Mouse (Mus musculus): ENCODE data around the gene Minar1. TPM values are rescaled to one million over a fixed set of nuclear protein-coding genes. Genes with fewer than 3 reads are reported as not detected.

Gene Minar1
- polyA plus RNA-seq, 1 experiment from 2014 or later: 0.07 TPM

- 83% methylated on average over 5 of the region's 5 CpGs for WGBS (ENCODE audit: insufficient replicate concordance)
- H3K4me2 ChIP-seq: no peak overlapping the region
- no peaks in the 10 kb centered on the region for H3K9me3 ChIP-seq (replicated peaks; ENCODE audit: control insufficient read depth, low read length)
- no peak overlapping the region for H3K9ac ChIP-seq (ENCODE audit: low read depth, low read length)
- no peaks in the 10 kb centered on the region for H3K27me3 ChIP-seq (ENCODE audit: control insufficient read depth, insufficient read depth, low read length)
- no peak overlapping the region for H3K4me3 ChIP-seq (ENCODE audit: low read depth, low read length)
- no peak for ATAC-seq (replicated peaks; ENCODE audit: insufficient number of reproducible peaks, low FRiP score, low TSS enrichment)
- no peaks in the 10 kb centered on the region for H3K4me1 ChIP-seq (ENCODE audit: control insufficient read depth, insufficient read depth, low read length)
- H3K27ac ChIP-seq (ENCODE audit: low read depth, low read length): no peak overlapping the region
- H3K36me3 ChIP-seq (ENCODE audit: control insufficient read depth, insufficient read depth, low read length): no peaks in the 10 kb centered on the region
Measured at GRCm38 (mm10) chr9:89578422-89578821, 44.5 kb downstream of the Minar1 start.

- 76% methylated on average over 2 of the region's 2 CpGs for WGBS (ENCODE audit: insufficient replicate concordance)
- H3K27me3 ChIP-seq (ENCODE audit: control insufficient read depth, insufficient read depth, low read length): no peaks in the 10 kb centered on the region
- no peak overlapping the region for H3K27ac ChIP-seq (ENCODE audit: low read depth, low read length)
- H3K4me3 ChIP-seq (ENCODE audit: low read depth, low read length): no peak overlapping the region
- H3K4me1 ChIP-seq (ENCODE audit: control insufficient read depth, insufficient read depth, low read length): no peaks in the 10 kb centered on the region
- no peak for ATAC-seq (replicated peaks; ENCODE audit: insufficient number of reproducible peaks, low FRiP score, low TSS enrichment)
- no peak overlapping the region for H3K4me2 ChIP-seq
- H3K9ac ChIP-seq (ENCODE audit: low read depth, low read length): no peak overlapping the region
- H3K36me3 ChIP-seq (ENCODE audit: control insufficient read depth, insufficient read depth, low read length): no peaks in the 10 kb centered on the region
- H3K9me3 ChIP-seq (replicated peaks; ENCODE audit: control insufficient read depth, low read length): no peaks in the 10 kb centered on the region
Measured at GRCm38 (mm10) chr9:89552663-89553062, 70.3 kb downstream of the Minar1 start.

Other genes with a start within 250 kb of the Minar1 start
- 74.3 and 80.7 TPM in 2 replicates for gene Tmed3, start 81.9 kb upstream of the Minar1 start, polyA plus RNA-seq (2014; fragmentation: Nextera tagmentation; extraction: Ambion mirVana)
- not detected in 2 replicates for gene Ankrd34c, start 115.3 kb upstream of the Minar1 start, polyA plus RNA-seq (2014; fragmentation: Nextera tagmentation; extraction: Ambion mirVana)